Mouse (Mus musculus): ENCODE results near the gene Rnf166.
A peak's percentile ranks its signal among the peaks of the same experiment; 100 is the strongest.

Gene Rnf166

GRCm38 (mm10) chr8:122470691-122471090, 5.2 kb downstream of the Rnf166 start:
- DNase-seq (ENCODE audit: extremely low read depth, insufficient read length, low spot score) = no peak

DNA sequence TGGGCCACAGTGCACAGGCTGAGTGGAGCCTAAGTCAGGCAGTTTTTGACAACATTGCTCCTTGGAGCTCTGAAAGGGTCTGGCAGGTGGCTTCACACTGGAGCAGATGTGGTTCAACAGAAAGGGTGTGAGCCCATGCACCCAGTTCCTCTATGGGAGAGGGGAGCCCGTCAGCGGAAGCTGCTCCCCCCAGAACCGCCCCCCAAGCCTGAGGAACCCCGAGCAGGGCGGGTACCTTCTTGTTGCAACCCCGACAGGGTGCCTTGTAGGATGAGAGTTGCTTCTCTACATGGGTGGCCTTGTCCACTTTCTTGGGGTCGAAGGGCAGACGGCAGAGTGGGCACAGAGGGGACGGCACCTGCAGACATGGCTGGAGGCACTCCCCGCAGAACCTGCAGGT, 5.9 kb downstream of the Rnf166 start:
- no peak for DNase-seq (ENCODE audit: extremely low read depth, insufficient read length, low spot score)

DNA sequence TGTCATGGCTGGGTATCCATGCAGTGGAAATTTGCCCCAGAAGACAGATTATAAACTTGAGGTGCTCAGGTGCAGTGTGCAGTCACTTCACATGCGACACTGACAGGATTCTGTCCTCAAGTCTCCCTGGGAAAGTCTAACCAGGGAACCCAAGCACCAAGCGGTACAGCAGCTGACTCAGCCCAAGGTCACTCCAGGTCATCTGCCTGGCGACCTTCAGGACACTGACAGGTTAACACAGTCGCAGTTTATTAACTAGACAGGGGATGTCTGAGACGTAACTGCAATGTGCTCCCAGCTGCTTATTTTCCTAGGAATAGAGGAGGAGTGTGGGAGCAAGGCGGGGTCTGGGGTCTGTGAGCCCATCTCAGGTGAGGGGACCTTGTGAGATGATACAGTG, 6.5 kb downstream of the Rnf166 start:
- DNase-seq (ENCODE audit: extremely low read depth, insufficient read length, low spot score) = no peak

DNA sequence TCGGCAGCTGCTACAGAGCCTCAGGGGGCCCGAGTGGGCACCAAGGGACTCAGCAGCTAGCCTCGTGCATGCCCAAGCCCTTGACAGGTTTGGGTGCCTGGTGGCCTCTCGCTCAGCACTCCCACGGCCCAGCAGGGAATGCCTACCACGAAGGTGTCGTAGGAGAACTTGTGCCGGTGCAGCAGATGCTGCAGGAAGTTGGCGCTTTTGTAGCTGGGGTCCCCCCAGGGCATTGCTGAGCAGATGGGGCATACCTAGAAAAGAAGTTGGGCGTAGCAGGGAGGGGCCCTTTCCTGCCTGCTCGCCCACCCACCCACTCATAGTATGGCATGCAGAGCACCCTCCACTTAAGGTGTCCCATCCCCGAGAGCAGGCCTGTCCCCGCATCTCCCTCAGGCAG, 8.0 kb downstream of the Rnf166 start:
- no peak for DNase-seq (ENCODE audit: extremely low read depth, insufficient read length, low spot score)

DNA sequence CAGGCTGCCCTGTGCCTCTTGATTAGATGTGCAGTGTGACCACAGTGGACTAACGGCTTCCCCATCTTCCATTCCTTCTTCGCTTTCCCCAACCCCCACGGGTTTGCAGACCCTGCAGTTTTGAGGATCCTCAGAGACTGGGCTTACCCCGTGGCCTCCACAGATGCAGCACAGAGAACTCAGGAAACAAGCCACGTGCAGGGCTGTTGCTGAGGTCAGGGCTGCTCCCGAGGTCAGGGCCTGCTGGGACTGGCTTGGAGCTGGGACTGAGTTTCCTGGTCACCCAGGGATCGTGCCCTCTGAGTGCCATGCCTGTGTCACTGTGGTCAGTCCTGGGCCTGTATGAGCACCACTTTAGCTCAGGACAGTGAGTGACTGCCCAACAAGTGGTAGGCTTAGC, 10.9 kb downstream of the Rnf166 start:
- no peak for DNase-seq (ENCODE audit: extremely low read depth, insufficient read length, low spot score)

DNA sequence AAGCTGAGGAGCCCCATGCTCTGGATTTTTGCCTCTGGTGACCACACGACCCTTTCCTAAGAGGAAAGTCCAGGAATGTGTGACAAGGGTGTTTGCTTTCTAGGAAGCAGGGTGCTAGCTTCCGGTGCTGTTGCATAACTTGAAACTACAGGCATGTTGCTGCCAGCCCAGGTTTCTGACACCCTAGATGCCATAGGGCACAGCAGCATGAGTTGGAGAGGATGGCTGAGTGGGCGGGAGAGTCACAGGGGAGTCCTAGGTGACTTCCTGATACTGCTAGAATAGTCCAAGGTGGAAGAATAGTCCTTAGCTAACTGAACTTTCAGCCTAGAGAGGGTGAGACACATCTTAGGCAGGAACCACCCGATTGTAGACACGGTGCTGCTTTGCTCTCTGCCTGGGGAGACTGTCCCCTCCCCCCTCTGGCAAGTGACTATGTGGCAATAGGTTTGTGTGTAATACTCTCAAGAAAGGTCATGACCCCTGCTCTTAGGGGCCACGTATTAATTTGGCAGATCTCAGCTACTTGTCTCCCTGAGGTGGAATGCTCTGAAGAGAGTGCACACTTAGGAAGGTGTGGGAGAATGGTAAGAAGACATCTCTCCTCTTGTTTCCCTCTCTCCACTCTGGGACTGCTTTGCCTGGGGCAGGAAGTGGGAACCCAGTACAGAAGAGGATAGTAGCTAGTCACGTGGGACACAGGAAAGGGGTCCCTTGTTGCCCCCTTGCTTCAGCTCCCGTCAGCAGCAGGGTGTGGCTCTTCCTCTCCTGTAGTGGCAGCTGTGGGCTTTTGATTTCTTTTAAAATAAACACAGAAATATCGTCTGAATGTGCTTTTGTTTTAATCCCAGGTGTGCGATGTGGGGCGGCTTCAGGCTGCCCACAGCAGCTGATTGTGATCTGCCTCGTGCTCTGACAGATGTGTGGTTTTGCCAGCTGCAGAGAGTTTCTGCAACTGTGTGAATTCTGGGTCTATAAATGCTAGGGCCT, 11.9 kb downstream of the Rnf166 start:
- DNase-seq (ENCODE audit: extremely low read depth, insufficient read length, low spot score) = no peak

DNA sequence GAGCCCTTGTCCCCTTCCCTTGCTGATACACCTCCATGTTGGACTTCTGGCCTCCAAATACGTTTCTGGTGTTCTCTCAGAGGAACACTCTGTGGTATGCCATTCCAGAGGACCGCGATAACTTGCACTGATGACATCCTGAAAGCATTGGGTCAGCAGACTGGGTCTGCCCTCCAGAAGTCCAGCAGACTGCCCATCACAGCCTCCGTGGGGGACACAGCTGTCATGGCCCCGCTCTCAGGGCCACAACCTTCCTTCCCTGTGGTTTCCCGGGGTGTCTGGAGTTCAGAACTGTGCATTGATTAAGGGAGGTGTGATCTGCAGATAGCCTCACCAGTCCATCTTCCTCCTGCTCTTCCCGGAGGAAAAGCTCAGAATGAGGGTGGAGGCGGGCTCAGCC, 13.4 kb downstream of the Rnf166 start:
- DNase-seq (ENCODE audit: extremely low read depth, insufficient read length, low spot score) = no peak

GRCm38 (mm10) chr8:122461473-122462148, 14.3 kb downstream of the Rnf166 start:
- peak; percentile 51 for DNase-seq (ENCODE audit: extremely low read depth, insufficient read length, low spot score)

DNA sequence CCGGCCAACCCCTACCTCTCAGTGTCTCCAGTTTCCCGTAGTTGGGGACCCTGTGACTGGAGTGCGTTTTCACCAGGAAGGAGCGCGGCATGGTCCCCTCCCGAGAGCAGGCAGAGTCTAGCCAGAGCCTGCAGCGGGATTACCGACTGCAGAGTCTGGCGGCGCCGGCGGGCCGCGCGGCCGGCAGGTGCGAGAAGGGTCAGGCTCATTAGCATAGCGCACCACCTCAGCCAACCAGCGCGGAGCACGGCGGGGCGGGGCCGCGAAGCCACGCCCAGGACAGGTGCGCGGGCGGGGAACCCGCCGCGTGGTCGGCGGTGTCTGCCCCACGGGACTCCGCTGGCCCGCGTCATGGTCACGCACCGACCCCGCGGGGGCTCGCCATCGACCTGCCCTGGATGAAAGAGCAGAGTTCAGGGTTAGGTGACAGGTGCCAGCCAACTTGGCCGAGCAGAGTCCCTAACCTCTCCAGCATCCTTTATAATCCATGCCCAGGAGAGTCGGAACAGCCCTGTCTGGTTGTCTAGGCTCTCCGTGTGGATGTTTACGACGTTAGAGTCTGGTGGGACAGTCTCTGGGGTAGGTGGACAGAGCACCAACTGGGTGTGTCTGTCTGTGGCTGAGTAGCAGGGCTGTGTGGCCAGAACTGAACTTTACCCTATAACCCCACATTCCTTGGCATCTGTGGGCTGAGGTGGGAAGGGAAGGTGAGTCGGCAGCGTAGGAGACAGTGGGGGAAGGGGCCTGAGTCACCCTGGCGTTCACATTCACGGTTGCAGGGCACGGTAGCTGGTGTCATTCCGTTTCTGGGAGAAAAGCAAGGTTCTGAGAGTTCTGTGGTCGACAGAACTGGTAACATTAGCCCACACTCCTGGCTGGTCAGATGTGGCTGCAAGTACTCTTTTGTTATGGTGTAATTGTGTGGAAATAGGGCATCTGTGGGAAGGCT, 15.1 kb downstream of the Rnf166 start, which contains the start of gene Snai3:
TSS of gene Snai3 (minus strand) at position 210 of the 949 bp plus-strand sequence.
- peak; percentile 53 for DNase-seq (ENCODE audit: extremely low read depth, insufficient read length, low spot score)

- DNase-seq (ENCODE audit: extremely low read depth, insufficient read length, low spot score) = no peak
These were observed 15.9 kb downstream of the Rnf166 start for GRCm38 (mm10) chr8:122459990-122460389.

DNA sequence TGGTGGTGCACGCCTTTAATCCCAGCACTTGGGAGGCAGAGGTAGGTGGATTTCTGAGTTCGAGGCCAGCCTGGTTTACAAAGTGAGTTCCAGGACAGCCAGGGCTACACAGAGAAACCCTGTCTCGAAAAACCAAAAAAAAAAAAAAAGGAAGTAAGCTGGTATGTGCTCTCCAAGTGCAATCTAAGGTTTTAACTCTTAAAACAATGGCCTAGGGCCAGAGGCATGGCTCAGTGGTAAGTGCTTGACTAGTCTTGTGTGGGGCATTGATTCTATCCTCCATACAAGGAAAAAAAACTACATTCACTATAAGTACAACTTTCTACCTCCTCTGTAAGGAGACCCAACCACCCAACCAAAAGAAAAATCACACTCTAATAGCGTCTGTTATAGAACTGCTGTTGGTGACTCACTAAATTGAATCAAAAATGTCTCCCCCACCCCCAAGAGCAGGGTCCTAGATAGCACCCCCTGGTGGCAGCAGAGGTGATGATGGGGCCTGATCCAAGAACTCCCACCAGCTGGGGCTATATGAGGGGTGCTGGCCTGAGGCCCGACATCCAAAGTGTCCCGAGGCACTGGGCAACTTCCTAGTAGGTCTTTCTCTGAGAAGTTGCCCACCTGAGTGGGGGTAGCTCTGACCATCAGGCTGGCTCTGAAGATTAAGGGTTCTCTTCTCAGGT, 16.5 kb downstream of the Rnf166 start:
- DNase-seq (ENCODE audit: extremely low read depth, insufficient read length, low spot score) = no peak

DNA sequence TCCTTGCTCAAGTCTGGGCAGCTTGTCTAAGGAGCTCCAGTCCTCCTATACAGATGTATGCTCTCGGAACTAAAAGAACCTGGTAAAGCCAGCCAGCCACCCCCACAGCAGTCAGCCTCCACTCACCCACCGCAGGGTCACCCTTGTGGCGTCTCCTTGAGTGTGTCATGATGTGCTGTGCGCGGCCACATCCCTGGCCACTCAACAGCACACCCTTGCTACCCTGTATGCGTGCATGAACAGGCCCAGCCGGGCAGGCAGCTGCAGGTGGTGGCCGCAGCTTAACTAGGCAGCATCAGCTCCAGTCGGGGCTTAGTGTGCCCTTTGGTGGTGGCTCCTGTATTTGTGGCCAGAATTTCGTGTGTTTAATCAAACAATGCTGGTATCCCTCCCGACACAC, 18.7 kb downstream of the Rnf166 start:
- peak; percentile 59 for DNase-seq (ENCODE audit: extremely low read depth, insufficient read length, low spot score)

DNA sequence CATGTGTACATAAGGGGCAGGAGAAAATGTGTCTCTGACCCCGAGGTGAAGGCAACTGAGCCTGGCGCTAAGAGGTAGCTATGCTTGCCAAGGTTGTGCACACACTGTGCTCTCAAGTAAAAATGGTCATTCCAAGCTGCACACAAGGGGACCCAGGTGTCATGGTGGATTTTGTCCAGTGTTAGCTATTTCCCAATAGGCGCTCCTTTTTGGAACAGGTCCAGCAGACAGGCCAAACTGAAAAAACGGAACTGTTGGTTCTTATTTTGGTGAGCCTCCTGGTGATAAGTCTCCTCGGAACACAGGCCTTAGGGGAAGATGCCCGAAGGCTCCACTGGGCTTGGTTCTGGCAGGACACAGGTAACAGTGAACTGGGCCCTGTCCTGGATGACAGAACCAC, 21.5 kb downstream of the Rnf166 start:
- DNase-seq (ENCODE audit: extremely low read depth, insufficient read length, low spot score) = no peak

- DNase-seq (ENCODE audit: extremely low read depth, insufficient read length, low spot score) = no peak
These were observed 23.7 kb downstream of the Rnf166 start for GRCm38 (mm10) chr8:122452154-122452553.

DNA sequence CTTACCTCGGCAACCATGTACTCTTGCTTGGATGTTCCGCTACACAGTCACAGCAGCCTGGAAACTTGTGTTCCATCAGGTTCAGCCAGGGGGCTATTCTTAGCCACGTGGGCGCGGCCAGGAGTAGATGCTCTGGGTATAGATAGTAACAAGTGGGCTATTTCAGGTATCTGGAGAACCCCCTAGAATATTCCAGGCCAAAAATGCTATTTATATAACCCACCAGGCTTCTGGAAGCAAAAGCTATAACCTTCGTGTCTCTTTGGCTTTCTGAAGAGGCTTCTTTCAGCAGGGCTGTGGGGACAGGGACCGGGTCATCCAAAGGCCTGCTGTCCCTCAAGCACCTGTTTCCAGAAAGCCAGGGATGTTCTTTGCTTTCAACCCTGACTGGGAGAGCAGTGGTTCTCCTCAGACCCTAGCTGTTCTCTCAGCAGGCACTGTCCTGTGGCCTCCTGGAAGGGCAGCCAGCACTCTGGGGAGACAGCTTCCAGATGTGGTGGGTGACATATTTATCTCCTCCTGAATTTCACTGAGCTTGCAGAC, 24.6 kb downstream of the Rnf166 start:
- no peak for DNase-seq (ENCODE audit: extremely low read depth, insufficient read length, low spot score)

DNA sequence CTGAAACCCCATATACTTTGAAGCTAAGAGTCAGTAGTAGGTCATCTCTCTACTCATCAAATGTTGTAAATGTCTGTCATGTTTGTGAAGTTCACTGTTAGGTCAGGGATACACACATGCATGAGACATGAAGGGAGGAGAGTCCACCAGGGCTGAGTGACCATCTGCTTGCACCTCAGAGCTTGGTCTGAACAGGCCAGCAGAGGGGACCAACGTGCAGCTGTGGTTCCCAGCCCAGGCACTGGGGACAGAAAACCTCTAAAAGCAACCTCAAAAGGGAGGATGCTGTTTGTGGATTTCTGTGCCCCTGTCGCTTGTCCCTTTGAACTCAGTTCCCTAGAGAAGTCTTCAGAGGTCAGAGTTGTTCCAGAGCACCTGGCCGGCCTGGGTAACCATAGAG, 30.7 kb downstream of the Rnf166 start:
- DNase-seq (ENCODE audit: extremely low read depth, insufficient read length, low spot score) = no peak

- DNase-seq (ENCODE audit: extremely low read depth, insufficient read length, low spot score) = peak; percentile 73
These were observed 31.7 kb downstream of the Rnf166 start for GRCm38 (mm10) chr8:122444058-122444748.

- DNase-seq (ENCODE audit: extremely low read depth, insufficient read length, low spot score) = peak; percentile 99
These were observed 32.4 kb downstream of the Rnf166 start, which contains the start of gene Mvd for GRCm38 (mm10) chr8:122443262-122444006. Mvd (minus strand) TSS chr8:122443422.

Measured in 3134 (cell line).